Mouse (Mus musculus): Measurements from ENCODE around the gene Efr3b.

The Efr3b gene

GRCm38 (mm10) chr12:4024356-4024755 is 14.4 kb downstream of the Efr3b start:
- Histone ChIP-seq H3K4me3 (replicated peaks; ENCODE audit: low read length) (no peak overlapping the region), H3K9me3 (ENCODE audit: low read length) (no peaks in the 10 kb centered on the region), H3K27me3 (ENCODE audit: insufficient read depth, low read length) (peaks cover 4% of the 10 kb centered on the region; the same call in 1 of the 2 replicates), H3K36me3 (ENCODE audit: insufficient read depth, low read length) (no peaks in the 10 kb centered on the region), H3K4me1 (replicated peaks; ENCODE audit: low read depth, low read length) (peaks cover 10% of the 10 kb centered on the region)
- no peak for TF ChIP-seq POU5F1 (IDR thresholded peaks at IDR 0.05; ENCODE audit: borderline replicate concordance, low read length)
- TF ChIP-seq NANOG (IDR thresholded peaks at IDR 0.05; ENCODE audit: borderline replicate concordance, low read length): no peak
- TF ChIP-seq CTCF (conservative IDR thresholded peaks at IDR 0.05; ENCODE audit: low read length): no peak

DNA sequence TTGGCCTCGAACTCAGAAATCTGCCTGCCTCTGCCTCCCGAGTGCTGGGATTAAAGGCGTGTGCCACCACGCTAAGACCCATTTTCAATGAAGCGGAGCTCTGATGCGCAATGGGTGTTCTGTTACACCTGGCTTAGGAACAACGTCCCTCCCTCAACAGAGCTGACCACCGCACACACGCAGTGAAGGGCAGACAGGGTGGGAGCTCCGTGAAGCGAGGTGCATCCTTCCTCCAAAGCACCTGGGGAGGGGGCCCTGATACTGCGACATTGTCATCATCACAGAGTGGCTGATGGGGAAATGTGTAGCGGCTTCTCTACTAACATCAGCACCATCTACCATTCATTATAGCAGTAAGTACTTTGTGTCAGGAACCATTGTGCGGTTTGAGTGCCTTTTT is 15.2 kb downstream of the Efr3b start:
- TF ChIP-seq CTCF (conservative IDR thresholded peaks at IDR 0.05; ENCODE audit: low read length): no peak
- TF ChIP-seq NANOG (IDR thresholded peaks at IDR 0.05; ENCODE audit: borderline replicate concordance, low read length): peak; percentile 29; the same call in 1 of the 2 replicates
- peaks cover 10% of the 10 kb centered on the region for H3K4me1 ChIP-seq (replicated peaks; ENCODE audit: low read depth, low read length)
- H3K4me3 ChIP-seq (replicated peaks; ENCODE audit: low read length): no peak overlapping the region
- peaks cover 4% of the 10 kb centered on the region; the same call in 1 of the 2 replicates for H3K27me3 ChIP-seq (ENCODE audit: insufficient read depth, low read length)
- no peaks in the 10 kb centered on the region for H3K9me3 ChIP-seq (ENCODE audit: low read length)
- no peaks in the 10 kb centered on the region for H3K36me3 ChIP-seq (ENCODE audit: insufficient read depth, low read length)

- no peak for TF ChIP-seq POU5F1 (IDR thresholded peaks at IDR 0.05; ENCODE audit: borderline replicate concordance, low read length)
- TF ChIP-seq CTCF (conservative IDR thresholded peaks at IDR 0.05; ENCODE audit: low read length): no peak
- TF ChIP-seq NANOG (IDR thresholded peaks at IDR 0.05; ENCODE audit: borderline replicate concordance, low read length): no peak
- H3K4me3 ChIP-seq (replicated peaks; ENCODE audit: low read length): no peak overlapping the region
Measured at GRCm38 (mm10) chr12:4022845-4023244, 15.9 kb downstream of the Efr3b start.

GRCm38 (mm10) chr12:4020505-4020904 is 18.2 kb downstream of the Efr3b start:
- Histone ChIP-seq H3K9me3 (ENCODE audit: low read length) (no peaks in the 10 kb centered on the region), H3K36me3 (ENCODE audit: insufficient read depth, low read length) (no peaks in the 10 kb centered on the region), H3K4me1 (replicated peaks; ENCODE audit: low read depth, low read length) (peaks cover 10% of the 10 kb centered on the region), H3K4me3 (replicated peaks; ENCODE audit: low read length) (no peak overlapping the region), H3K27me3 (ENCODE audit: insufficient read depth, low read length) (peaks cover 4% of the 10 kb centered on the region; the same call in 1 of the 2 replicates)
- TF ChIP-seq NANOG (IDR thresholded peaks at IDR 0.05; ENCODE audit: borderline replicate concordance, low read length) (no peak), POU5F1 (IDR thresholded peaks at IDR 0.05; ENCODE audit: borderline replicate concordance, low read length) (no peak), CTCF (conservative IDR thresholded peaks at IDR 0.05; ENCODE audit: low read length) (no peak)

More at GRCm38 (mm10) chr12:4022845-4023244, 15.9 kb downstream of the Efr3b start:
- Histone ChIP-seq H3K36me3 (ENCODE audit: insufficient read depth, low read length) (no peaks in the 10 kb centered on the region), H3K27me3 (ENCODE audit: insufficient read depth, low read length) (peaks cover 4% of the 10 kb centered on the region; the same call in 1 of the 2 replicates), H3K4me1 (replicated peaks; ENCODE audit: low read depth, low read length) (peaks cover 10% of the 10 kb centered on the region), H3K9me3 (ENCODE audit: low read length) (no peaks in the 10 kb centered on the region)

GRCm38 (mm10) chr12:4016321-4016720 is 22.4 kb downstream of the Efr3b start:
- no peaks in the 10 kb centered on the region for H3K9me3 ChIP-seq (ENCODE audit: low read length)
- TF ChIP-seq CTCF (conservative IDR thresholded peaks at IDR 0.05; ENCODE audit: low read length): no peak
- no peak for TF ChIP-seq POU5F1 (IDR thresholded peaks at IDR 0.05; ENCODE audit: borderline replicate concordance, low read length)
- no peak for TF ChIP-seq NANOG (IDR thresholded peaks at IDR 0.05; ENCODE audit: borderline replicate concordance, low read length)
- no peak overlapping the region for H3K4me3 ChIP-seq (replicated peaks; ENCODE audit: low read length)
- no peaks in the 10 kb centered on the region for H3K36me3 ChIP-seq (ENCODE audit: insufficient read depth, low read length)
- no peaks in the 10 kb centered on the region for H3K27me3 ChIP-seq (ENCODE audit: insufficient read depth, low read length)
- peaks cover 6% of the 10 kb centered on the region for H3K4me1 ChIP-seq (replicated peaks; ENCODE audit: low read depth, low read length)

GRCm38 (mm10) chr12:4015741-4016140 is 23.0 kb downstream of the Efr3b start:
- Histone ChIP-seq H3K36me3 (ENCODE audit: insufficient read depth, low read length) (no peaks in the 10 kb centered on the region), H3K27me3 (ENCODE audit: insufficient read depth, low read length) (no peaks in the 10 kb centered on the region), H3K4me1 (replicated peaks; ENCODE audit: low read depth, low read length) (peaks cover 6% of the 10 kb centered on the region), H3K9me3 (ENCODE audit: low read length) (no peaks in the 10 kb centered on the region), H3K4me3 (replicated peaks; ENCODE audit: low read length) (no peak overlapping the region)
- TF ChIP-seq NANOG (IDR thresholded peaks at IDR 0.05; ENCODE audit: borderline replicate concordance, low read length) (no peak), POU5F1 (IDR thresholded peaks at IDR 0.05; ENCODE audit: borderline replicate concordance, low read length) (no peak), CTCF (conservative IDR thresholded peaks at IDR 0.05; ENCODE audit: low read length) (no peak)

- Histone ChIP-seq H3K36me3 (ENCODE audit: insufficient read depth, low read length) (no peaks in the 10 kb centered on the region), H3K9me3 (ENCODE audit: low read length) (no peaks in the 10 kb centered on the region), H3K27me3 (ENCODE audit: insufficient read depth, low read length) (no peaks in the 10 kb centered on the region), H3K4me3 (replicated peaks; ENCODE audit: low read length) (no peak overlapping the region), H3K4me1 (replicated peaks; ENCODE audit: low read depth, low read length) (0 out of 2 replicates have a peak, but pooled peaks cover 3% of the 10 kb centered on the region)
- TF ChIP-seq NANOG (IDR thresholded peaks at IDR 0.05; ENCODE audit: borderline replicate concordance, low read length) (no peak), POU5F1 (IDR thresholded peaks at IDR 0.05; ENCODE audit: borderline replicate concordance, low read length) (no peak), CTCF (conservative IDR thresholded peaks at IDR 0.05; ENCODE audit: low read length) (no peak)
Measured at GRCm38 (mm10) chr12:4015255-4015654, 23.5 kb downstream of the Efr3b start.

- H3K9me3 ChIP-seq (ENCODE audit: low read length): no peaks in the 10 kb centered on the region
- TF ChIP-seq NANOG (IDR thresholded peaks at IDR 0.05; ENCODE audit: borderline replicate concordance, low read length): no peak
- no peak for TF ChIP-seq POU5F1 (IDR thresholded peaks at IDR 0.05; ENCODE audit: borderline replicate concordance, low read length)
- TF ChIP-seq CTCF (conservative IDR thresholded peaks at IDR 0.05; ENCODE audit: low read length): no peak
- H3K36me3 ChIP-seq (ENCODE audit: insufficient read depth, low read length): no peaks in the 10 kb centered on the region
- H3K4me3 ChIP-seq (replicated peaks; ENCODE audit: low read length): no peak overlapping the region
- no peaks in the 10 kb centered on the region; the same call in 1 of the 2 replicates for H3K27me3 ChIP-seq (ENCODE audit: insufficient read depth, low read length)
- H3K4me1 ChIP-seq (replicated peaks; ENCODE audit: low read depth, low read length): 0 out of 2 replicates have a peak, but pooled peaks cover 3% of the 10 kb centered on the region
Measured at GRCm38 (mm10) chr12:4011715-4012114, 27.0 kb downstream of the Efr3b start.

- Histone ChIP-seq H3K27me3 (ENCODE audit: insufficient read depth, low read length) (no peaks in the 10 kb centered on the region; the same call in 1 of the 2 replicates), H3K4me1 (replicated peaks; ENCODE audit: low read depth, low read length) (0 out of 2 replicates have a peak, but pooled peaks cover 3% of the 10 kb centered on the region), H3K4me3 (replicated peaks; ENCODE audit: low read length) (no peak overlapping the region), H3K36me3 (ENCODE audit: insufficient read depth, low read length) (no peaks in the 10 kb centered on the region), H3K9me3 (ENCODE audit: low read length) (no peaks in the 10 kb centered on the region)
- TF ChIP-seq POU5F1 (IDR thresholded peaks at IDR 0.05; ENCODE audit: borderline replicate concordance, low read length) (no peak), CTCF (conservative IDR thresholded peaks at IDR 0.05; ENCODE audit: low read length) (no peak), NANOG (IDR thresholded peaks at IDR 0.05; ENCODE audit: borderline replicate concordance, low read length) (no peak)
Measured at GRCm38 (mm10) chr12:4011301-4011700, 27.4 kb downstream of the Efr3b start.
